Comparison of ENCODE assay signal across 9 mouse cellular contexts in the genomic region with DNA sequence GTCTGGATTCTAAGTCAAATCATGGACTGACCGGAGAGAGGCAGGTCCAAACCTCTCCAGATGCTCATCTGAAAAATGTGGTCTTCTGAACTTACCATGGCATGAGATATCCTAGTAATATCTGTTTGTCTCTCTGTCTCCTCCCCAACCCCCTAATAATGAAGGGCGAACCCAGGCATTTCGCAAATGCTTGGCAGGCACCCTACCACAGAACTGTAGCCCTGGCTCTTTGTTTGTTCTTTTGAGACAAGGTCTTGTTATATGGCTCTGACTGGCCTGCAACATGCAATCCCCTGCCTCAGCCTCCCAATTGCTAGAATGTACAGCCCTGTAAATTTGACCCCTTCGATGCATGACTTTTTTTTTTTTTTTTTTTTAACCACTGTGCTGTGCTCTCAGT.
"Had no signal": no experiment of that assay in that cellular context is flagged by ENCODE, and none has a peak within 500 bp of the region (broad histone marks: within the 10 kb centered on the region; RNA-seq: fewer than 3 reads in every experiment).

No protein-coding gene starts in this region.

- H3K27ac ChIP-seq: layer of hippocampus, adult 2 months; limb, embryonic 12.5 days; liver, embryonic 12.5 days; lung, embryonic 15.5 days; midbrain, embryonic 13.5 days; stomach, embryonic 15.5 days had no signal

- DNase-seq: kidney, postnatal 10 days; lung, postnatal 14 days; right cerebral cortex, postnatal 14 days had no signal

- H3K9me3 ChIP-seq: limb, embryonic 12.5 days; liver, embryonic 12.5 days; lung, embryonic 15.5 days; midbrain, embryonic 13.5 days; stomach, embryonic 15.5 days had no signal

- H3K27me3 ChIP-seq: limb, embryonic 12.5 days; lung, embryonic 15.5 days; stomach, embryonic 15.5 days had no signal

- H3K4me2 ChIP-seq: limb, embryonic 12.5 days; lung, embryonic 15.5 days; midbrain, embryonic 13.5 days; stomach, embryonic 15.5 days had no signal

- ATAC-seq: liver, embryonic 12.5 days; midbrain, embryonic 13.5 days had no signal

- H3K9ac ChIP-seq: limb, embryonic 12.5 days; liver, embryonic 12.5 days; lung, embryonic 15.5 days; midbrain, embryonic 13.5 days; stomach, embryonic 15.5 days had no signal

- H3K36me3 ChIP-seq: limb, embryonic 12.5 days; liver, embryonic 12.5 days; lung, embryonic 15.5 days; midbrain, embryonic 13.5 days; stomach, embryonic 15.5 days had no signal

- H3K4me3 ChIP-seq: layer of hippocampus, adult 2 months; limb, embryonic 12.5 days; liver, embryonic 12.5 days; lung, embryonic 15.5 days; midbrain, embryonic 13.5 days; stomach, embryonic 15.5 days had no signal
